19 mouse cellular contexts compared by ENCODE assay signal in genomic region chr13:45386253-45386652, GRCm38 (mm10). TPM values are rescaled to one million over a fixed set of nuclear protein-coding genes. Genes with fewer than 3 reads are reported as not detected.
A peak's percentile ranks its signal among the peaks of the same experiment; 100 is the strongest.
DNase-seq lines count a peak whose midpoint lies in the region.
"Had no signal": no experiment of that assay in that cellular context is flagged by ENCODE, and none has a peak within 500 bp of the region (broad histone marks: within the 10 kb centered on the region; RNA-seq: fewer than 3 reads in every experiment).

No protein-coding gene starts in this region.

- no peaks in the 10 kb centered on the region for H3K9me3 ChIP-seq in limb, embryonic 10.5 days (replicated peaks)
- H3K9me3 ChIP-seq: embryonic facial prominence, embryonic 13.5 days; forebrain, embryonic 13.5 days; hindbrain, embryonic 12.5 days had no signal

- H3K4me3 ChIP-seq in limb, embryonic 10.5 days: no peak overlapping the region
- H3K4me3 ChIP-seq: embryonic facial prominence, embryonic 13.5 days; forebrain, embryonic 13.5 days; heart, embryonic 13.5 days; hindbrain, embryonic 12.5 days had no signal

- no peak overlapping the region for H3K27ac ChIP-seq in limb, embryonic 10.5 days
- H3K27ac ChIP-seq: embryonic facial prominence, embryonic 13.5 days; forebrain, embryonic 13.5 days; heart, embryonic 13.5 days; hindbrain, embryonic 12.5 days had no signal

- H3K27me3 ChIP-seq in limb, embryonic 10.5 days (ENCODE audit: low read depth, poor library complexity, severe bottlenecking): 0 out of 2 replicates have a peak, but pooled peaks cover 6% of the 10 kb centered on the region
- H3K27me3 ChIP-seq: CH12.LX; embryonic facial prominence, embryonic 13.5 days; heart, embryonic 13.5 days; hindbrain, embryonic 12.5 days; Patski had no signal

- peak; percentile 51 for DNase-seq in heart, adult 11 months
- no peak for DNase-seq in heart, adult 18-20 months
- DNase-seq in layer of hippocampus, adult 9-11 months: peak; percentile 41
- no peak for DNase-seq in layer of hippocampus, postnatal 25 days (ENCODE audit: extremely low spot score in 1 of 2, low spot score in 1 of 2)
- peak; percentile 55 to 71 for DNase-seq in right cerebral cortex, postnatal 10 days (ENCODE audit: low spot score in 2 of 2)
- DNase-seq in right cerebral cortex, postnatal 14 days: no peak
- DNase-seq in limb, embryonic 10.5 days (ENCODE audit: low spot score): peak; percentile 17
- DNase-seq: adrenal gland, postnatal 14 days; cerebellum, adult 18-20 months; cerebellum, adult 9-11 months; cerebellum, postnatal 36 days; gastrocnemius, postnatal 10 days; heart, postnatal 4 days had no signal

- WGBS in limb, embryonic 10.5 days: 89% methylated on average over 14 of the region's 14 CpGs

- H3K36me3 ChIP-seq in limb, embryonic 10.5 days: no peaks in the 10 kb centered on the region
- H3K36me3 ChIP-seq: embryonic facial prominence, embryonic 13.5 days; heart, embryonic 13.5 days; hindbrain, embryonic 12.5 days had no signal

- peaks cover 22% of the 10 kb centered on the region for H3K4me1 ChIP-seq in limb, embryonic 10.5 days

RNA-seq across cellular contexts. Expression of gene Mylip, which starts 3.3 kb away (rescaled TPM):
- 10 to 100 TPM; 21.1 to 27.0 TPM for total RNA-seq in heart, adult 18-20 months (2021)
- total RNA-seq in layer of hippocampus, postnatal 25 days (2021): 10 to 100 TPM; 19.6 to 28.4 TPM
- 10.0 and 17.1 TPM in 2 replicates for polyA plus RNA-seq in limb, embryonic 10.5 days (2016; fragmentation: Nextera tagmentation; extraction: Ambion mirVana)

Comparison
In these comparisons a context has a peak if more than half of its experiments do, and no peak if none do; other contexts are left out.
1. DNase-seq: peak in heart, adult 11 months (single experiment), layer of hippocampus, adult 9-11 months (single experiment), right cerebral cortex, postnatal 10 days (2 of 2) and limb, embryonic 10.5 days (single experiment); none in heart, adult 18-20 months (0 of 2), layer of hippocampus, postnatal 25 days (0 of 2) and right cerebral cortex, postnatal 14 days (single experiment).